Mouse (Mus musculus): ENCODE measurements at regions not wholly inside any gene's neighbourhood (a gene's known extent, or its start where the extent isn't known, plus 50 kb on each side); places are given as distances from the start of the nearest gene placed in this dataset.

- DNase-seq (ENCODE audit: low read depth, low spot score) = no peak
- H3K27me3 ChIP-seq (ENCODE audit: control insufficient read depth in 1 of 2, insufficient read depth in 2 of 2, low read length in 2 of 2) = no peaks in the 10 kb centered on the region
- H3K9ac ChIP-seq (ENCODE audit: control insufficient read depth, low read depth, low read length, poor library complexity, severe bottlenecking) = no peak overlapping the region
- TF ChIP-seq CTCF (IDR thresholded peaks at IDR 0.05 in 2 of 3, conservative IDR thresholded peaks at IDR 0.05 in 1 of 3; ENCODE audit: control insufficient read depth in 1 of 3, insufficient read depth in 1 of 3, low read depth in 2 of 3, low read length in 3 of 3, poor library complexity in 1 of 3, severe bottlenecking in 1 of 3) (no peak), MYB (IDR thresholded peaks at IDR 0.05; ENCODE audit: low read depth, low read length) (no peak), MAZ (IDR thresholded peaks at IDR 0.05; ENCODE audit: low read depth, low read length) (no peak), POLR2AphosphoS2 (IDR thresholded peaks at IDR 0.05; ENCODE audit: low read length) (no peak), GATA1 (IDR thresholded peaks at IDR 0.05; ENCODE audit: low read depth, low read length) (no peak), USF2 (IDR thresholded peaks at IDR 0.05; ENCODE audit: borderline replicate concordance in 1 of 2, insufficient read depth in 1 of 2, low read depth in 1 of 2, low read length in 2 of 2) (no peak), CHD2 (IDR thresholded peaks at IDR 0.05; ENCODE audit: low read length) (no peak), HCFC1 (IDR thresholded peaks at IDR 0.05; ENCODE audit: low read depth, low read length) (no peak), E2F4 (IDR thresholded peaks at IDR 0.05; ENCODE audit: borderline replicate concordance, low read depth, low read length) (no peak)
- no peaks in the 10 kb centered on the region for H3K79me2 ChIP-seq (ENCODE audit: control insufficient read depth, insufficient read depth, low read length, poor library complexity)
- no peaks in the 10 kb centered on the region for H3K36me3 ChIP-seq (ENCODE audit: control insufficient read depth in 1 of 2, insufficient read depth in 2 of 2, low read length in 2 of 2)
- H3K4me3 ChIP-seq (ENCODE audit: control insufficient read depth in 1 of 2, insufficient read depth in 1 of 2, low read depth in 2 of 2, low read length in 2 of 2) = no peak overlapping the region
- no peaks in the 10 kb centered on the region for H3K9me3 ChIP-seq (replicated peaks; ENCODE audit: insufficient read depth, low read length)
- H3K27ac ChIP-seq (ENCODE audit: control insufficient read depth, low read depth, low read length) = no peak overlapping the region
- no peaks in the 10 kb centered on the region for H3K4me1 ChIP-seq (ENCODE audit: control insufficient read depth in 1 of 2, insufficient read depth in 2 of 2, low read length in 2 of 2)
Measured at GRCm38 (mm10) chr17:9861923-9862854, 192.7 kb upstream of the Pabpc6 start.

- H3K27ac ChIP-seq (ENCODE audit: control insufficient read depth, low read depth, low read length) = no peak overlapping the region
- no peak overlapping the region for H3K9ac ChIP-seq (ENCODE audit: control insufficient read depth, low read depth, low read length, poor library complexity, severe bottlenecking)
- H3K4me3 ChIP-seq (ENCODE audit: control insufficient read depth in 1 of 2, insufficient read depth in 1 of 2, low read depth in 2 of 2, low read length in 2 of 2) = no peak overlapping the region
- TF ChIP-seq POLR2A (IDR thresholded peaks at IDR 0.05; ENCODE audit: control insufficient read depth in 1 of 2, insufficient read depth in 1 of 2, low read depth in 1 of 2, low read length in 2 of 2, poor library complexity in 1 of 2) (no peak), CTCF (IDR thresholded peaks at IDR 0.05 in 2 of 3, conservative IDR thresholded peaks at IDR 0.05 in 1 of 3; ENCODE audit: control insufficient read depth in 1 of 3, insufficient read depth in 1 of 3, low read depth in 2 of 3, low read length in 3 of 3, poor library complexity in 1 of 3, severe bottlenecking in 1 of 3) (no peak), MAFK (IDR thresholded peaks at IDR 0.05; ENCODE audit: borderline replicate concordance, low read depth, low read length) (no peak), CHD1 (IDR thresholded peaks at IDR 0.05; ENCODE audit: low read depth, low read length) (no peak), GABPA (IDR thresholded peaks at IDR 0.05; ENCODE audit: low read depth, low read length) (no peak), ETS1 (IDR thresholded peaks at IDR 0.05; ENCODE audit: low read depth, low read length) (no peak), MAX (IDR thresholded peaks at IDR 0.05; ENCODE audit: low read length) (no peak), BHLHE40 (IDR thresholded peaks at IDR 0.05; ENCODE audit: borderline replicate concordance, low read depth, low read length) (no peak), MEF2A (IDR thresholded peaks at IDR 0.05; ENCODE audit: extremely low read depth, insufficient replicate concordance, low read depth, low read length, poor library complexity, severe bottlenecking) (no peak), USF2 (IDR thresholded peaks at IDR 0.05; ENCODE audit: borderline replicate concordance in 1 of 2, insufficient read depth in 1 of 2, low read depth in 1 of 2, low read length in 2 of 2) (no peak)
- no peaks in the 10 kb centered on the region for H3K27me3 ChIP-seq (ENCODE audit: control insufficient read depth in 1 of 2, insufficient read depth in 2 of 2, low read length in 2 of 2)
- H3K36me3 ChIP-seq (ENCODE audit: control insufficient read depth in 1 of 2, insufficient read depth in 2 of 2, low read length in 2 of 2) = no peaks in the 10 kb centered on the region
- no peaks in the 10 kb centered on the region for H3K79me2 ChIP-seq (ENCODE audit: control insufficient read depth, insufficient read depth, low read length, poor library complexity)
- no peak for DNase-seq (ENCODE audit: low read depth, low spot score)
- no peaks in the 10 kb centered on the region for H3K9me3 ChIP-seq (replicated peaks; ENCODE audit: insufficient read depth, low read length)
- no peaks in the 10 kb centered on the region for H3K4me1 ChIP-seq (ENCODE audit: control insufficient read depth in 1 of 2, insufficient read depth in 2 of 2, low read length in 2 of 2)
Measured at GRCm38 (mm10) chr17:9861346-9861745, 191.8 kb upstream of the Pabpc6 start.
